Mouse (Mus musculus) liver, postnatal 0 days (tissue): ENCODE data around the gene Gna12.

Source experiments
- CTCF ChIP-seq: sonication (generic); IDR thresholded peaks from 2 replicates; pipeline ENCODE4 v1.5.1; 2016; ENCODE audit warnings: antibody characterized with exemption, low read depth
- EP300 ChIP-seq: IDR thresholded peaks from 2 replicates; pipeline ENCODE4 v1.6.1; 2016; ENCODE audit warnings: antibody characterized with exemption, low read depth, mild to moderate bottlenecking

- TF ChIP-seq EP300 = no peak
- no peak for TF ChIP-seq CTCF
These were observed 89.2 kb downstream of the Gna12 start for GRCm38 (mm10) chr5:140741040-140741439.
